Mouse (Mus musculus): ENCODE data around the gene Spint1. TPM values are rescaled to one million over a fixed set of nuclear protein-coding genes. Genes with fewer than 3 reads are reported as not detected.

The Spint1 gene
- polyA plus RNA-seq, 1 experiment from 2014 or later: 7.8 TPM

GRCm38 (mm10) chr2:119270643-119271331, 33.6 kb downstream of the Spint1 start, which contains the start of gene Rhov:
Gene Rhov, minus strand, starts transcription at chr2:119271272.
- peak within 1 kb of the TSS; percentile 61 for H3K4me3 ChIP-seq (replicated peaks)
- WGBS: under 1% methylated on average over 49 of the region's 49 CpGs
- H3K4me1 ChIP-seq (replicated peaks): no peaks in the 10 kb centered on the region
- H3K27ac ChIP-seq: no peak within 1 kb of the TSS
- peak; percentile 64 for ATAC-seq (ENCODE audit: insufficient number of reproducible peaks, insufficient read depth, low FRiP score, low TSS enrichment, low read depth)
- peak within 1 kb of the TSS; percentile 97 for H3K4me2 ChIP-seq
- H3K27me3 ChIP-seq: peaks cover 41% of the 10 kb centered on the region
- H3K9me3 ChIP-seq: no peaks in the 10 kb centered on the region
- no peaks in the 10 kb centered on the region for H3K36me3 ChIP-seq
- peak within 1 kb of the TSS; percentile 63 for H3K9ac ChIP-seq (replicated peaks)

GRCm38 (mm10) chr2:119274126-119274525, 37.0 kb downstream of the Spint1 start:
- Histone ChIP-seq H3K27ac (no peak overlapping the region), H3K4me3 (replicated peaks) (no peak overlapping the region), H3K4me1 (replicated peaks) (no peaks in the 10 kb centered on the region), H3K27me3 (peaks cover 21% of the 10 kb centered on the region), H3K9ac (replicated peaks) (no peak overlapping the region), H3K9me3 (no peaks in the 10 kb centered on the region), H3K36me3 (no peaks in the 10 kb centered on the region), H3K4me2 (no peak overlapping the region)
- ATAC-seq (ENCODE audit: insufficient number of reproducible peaks, insufficient read depth, low FRiP score, low TSS enrichment, low read depth): no peak
- 75% methylated on average over 1 of the region's 1 CpGs for WGBS

GRCm38 (mm10) chr2:119276926-119277325, 39.8 kb downstream of the Spint1 start:
- H3K4me1 ChIP-seq (replicated peaks): no peaks in the 10 kb centered on the region
- H3K9ac ChIP-seq (replicated peaks): no peak overlapping the region
- no peaks in the 10 kb centered on the region for H3K9me3 ChIP-seq
- H3K4me2 ChIP-seq: no peak overlapping the region
- peaks cover 3% of the 10 kb centered on the region; the same call in 1 of the 2 replicates for H3K27me3 ChIP-seq
- no peak overlapping the region for H3K4me3 ChIP-seq (replicated peaks)
- 82% methylated on average over 7 of the region's 7 CpGs for whole genome bisulfite sequencing
- H3K27ac ChIP-seq: no peak overlapping the region
- no peaks in the 10 kb centered on the region for H3K36me3 ChIP-seq
- ATAC-seq (ENCODE audit: insufficient number of reproducible peaks, insufficient read depth, low FRiP score, low TSS enrichment, low read depth): no peak

- Histone ChIP-seq H3K9me3 (no peaks in the 10 kb centered on the region), H3K27ac (no peak overlapping the region), H3K4me3 (replicated peaks) (no peak overlapping the region), H3K4me2 (no peak overlapping the region), H3K36me3 (no peaks in the 10 kb centered on the region), H3K9ac (replicated peaks) (no peak overlapping the region), H3K4me1 (replicated peaks) (no peaks in the 10 kb centered on the region), H3K27me3 (peaks cover 2% of the 10 kb centered on the region; the same call in 1 of the 2 replicates)
- no peak for ATAC-seq (ENCODE audit: insufficient number of reproducible peaks, insufficient read depth, low FRiP score, low TSS enrichment, low read depth)
- WGBS: 92% methylated on average over 23 of the region's 23 CpGs
Measured at GRCm38 (mm10) chr2:119277810-119278209, 40.6 kb downstream of the Spint1 start.

- no peak overlapping the region for H3K27ac ChIP-seq
- WGBS: 82% methylated on average over 7 of the region's 7 CpGs
- H3K36me3 ChIP-seq: no peaks in the 10 kb centered on the region
- H3K4me1 ChIP-seq (replicated peaks): no peaks in the 10 kb centered on the region
- no peak overlapping the region for H3K4me3 ChIP-seq (replicated peaks)
- H3K9me3 ChIP-seq: no peaks in the 10 kb centered on the region
- no peak overlapping the region for H3K4me2 ChIP-seq
- no peak overlapping the region for H3K9ac ChIP-seq (replicated peaks)
- ATAC-seq (ENCODE audit: insufficient number of reproducible peaks, insufficient read depth, low FRiP score, low TSS enrichment, low read depth): no peak
- H3K27me3 ChIP-seq: no peaks in the 10 kb centered on the region
Measured at GRCm38 (mm10) chr2:119281899-119282565, 44.9 kb downstream of the Spint1 start.

- no peak for ATAC-seq (ENCODE audit: insufficient number of reproducible peaks, insufficient read depth, low FRiP score, low TSS enrichment, low read depth)
- WGBS: 88% methylated on average over 5 of the region's 5 CpGs
Measured at GRCm38 (mm10) chr2:119287372-119287771, 50.2 kb downstream of the Spint1 start.

GRCm38 (mm10) chr2:119288270-119288882, 51.2 kb downstream of the Spint1 start, which contains the start of gene Vps18:
Gene Vps18, plus strand, starts transcription at chr2:119288740.
- H3K4me3 ChIP-seq (replicated peaks): peak within 1 kb of the TSS; percentile 77
- 0 out of 2 replicates have a peak within 1 kb of the TSS, but pooled peaks have one; percentile 19 for H3K27ac ChIP-seq
- H3K4me1 ChIP-seq (replicated peaks): peaks cover 10% of the 10 kb centered on the region
- peak within 1 kb of the TSS; percentile 78 for H3K4me2 ChIP-seq
- no peaks in the 10 kb centered on the region for H3K27me3 ChIP-seq
- H3K9me3 ChIP-seq: no peaks in the 10 kb centered on the region
- H3K36me3 ChIP-seq: peaks cover 33% of the 10 kb centered on the region
- peak within 1 kb of the TSS; percentile 85 for H3K9ac ChIP-seq (replicated peaks)
- ATAC-seq (ENCODE audit: insufficient number of reproducible peaks, insufficient read depth, low FRiP score, low TSS enrichment, low read depth): peak; percentile 85
- under 1% methylated on average over 31 of the region's 31 CpGs for WGBS

More at GRCm38 (mm10) chr2:119287372-119287771, 50.2 kb downstream of the Spint1 start:
- Histone ChIP-seq H3K27me3 (no peaks in the 10 kb centered on the region), H3K4me2 (no peak overlapping the region), H3K9me3 (no peaks in the 10 kb centered on the region), H3K27ac (no peak overlapping the region), H3K9ac (replicated peaks) (no peak overlapping the region), H3K36me3 (peaks cover 23% of the 10 kb centered on the region), H3K4me1 (replicated peaks) (peaks cover 10% of the 10 kb centered on the region), H3K4me3 (replicated peaks) (no peak overlapping the region)

- Histone ChIP-seq H3K36me3 (peaks cover 39% of the 10 kb centered on the region), H3K9ac (replicated peaks) (peak overlapping the region; percentile 85), H3K4me3 (replicated peaks) (peak overlapping the region; percentile 77), H3K4me2 (peak overlapping the region; percentile 78), H3K9me3 (no peaks in the 10 kb centered on the region), H3K4me1 (replicated peaks) (peaks cover 10% of the 10 kb centered on the region), H3K27ac (0 out of 2 replicates have a peak overlapping the region, but pooled peaks have one; percentile 19), H3K27me3 (no peaks in the 10 kb centered on the region)
- WGBS: 3% methylated on average over 11 of the region's 11 CpGs
- ATAC-seq (ENCODE audit: insufficient number of reproducible peaks, insufficient read depth, low FRiP score, low TSS enrichment, low read depth): no peak
Measured at GRCm38 (mm10) chr2:119289014-119289416, 51.9 kb downstream of the Spint1 start.

GRCm38 (mm10) chr2:119292281-119292680, 55.1 kb downstream of the Spint1 start:
- no peak overlapping the region for H3K4me3 ChIP-seq (replicated peaks)
- no peak for ATAC-seq (ENCODE audit: insufficient number of reproducible peaks, insufficient read depth, low FRiP score, low TSS enrichment, low read depth)
- no peak overlapping the region for H3K27ac ChIP-seq
- WGBS: 91% methylated on average over 5 of the region's 5 CpGs
- no peaks in the 10 kb centered on the region for H3K9me3 ChIP-seq
- H3K4me2 ChIP-seq: no peak overlapping the region
- peaks cover 66% of the 10 kb centered on the region for H3K36me3 ChIP-seq
- peaks cover 10% of the 10 kb centered on the region for H3K4me1 ChIP-seq (replicated peaks)
- no peaks in the 10 kb centered on the region for H3K27me3 ChIP-seq
- no peak overlapping the region for H3K9ac ChIP-seq (replicated peaks)

- Histone ChIP-seq H3K9ac (replicated peaks) (no peak overlapping the region), H3K9me3 (no peaks in the 10 kb centered on the region), H3K27ac (no peak overlapping the region), H3K4me3 (replicated peaks) (no peak overlapping the region), H3K4me1 (replicated peaks) (peaks cover 9% of the 10 kb centered on the region), H3K36me3 (peaks cover 71% of the 10 kb centered on the region), H3K27me3 (no peaks in the 10 kb centered on the region), H3K4me2 (no peak overlapping the region)
- no peak for ATAC-seq (ENCODE audit: insufficient number of reproducible peaks, insufficient read depth, low FRiP score, low TSS enrichment, low read depth)
- WGBS: 93% methylated on average over 17 of the region's 17 CpGs
Measured at GRCm38 (mm10) chr2:119292852-119293251, 55.7 kb downstream of the Spint1 start.

- H3K27ac ChIP-seq: no peak overlapping the region
- no peak for ATAC-seq (ENCODE audit: insufficient number of reproducible peaks, insufficient read depth, low FRiP score, low TSS enrichment, low read depth)
- H3K27me3 ChIP-seq: no peaks in the 10 kb centered on the region
- H3K9me3 ChIP-seq: no peaks in the 10 kb centered on the region
- WGBS: 94% methylated on average over 17 of the region's 17 CpGs
- no peak overlapping the region for H3K4me2 ChIP-seq
- peaks cover 75% of the 10 kb centered on the region for H3K36me3 ChIP-seq
- H3K9ac ChIP-seq (replicated peaks): no peak overlapping the region
- H3K4me3 ChIP-seq (replicated peaks): no peak overlapping the region
- peaks cover 6% of the 10 kb centered on the region for H3K4me1 ChIP-seq (replicated peaks)
Measured at GRCm38 (mm10) chr2:119293311-119293710, 56.1 kb downstream of the Spint1 start.

Measured in limb, embryonic 12.5 days (tissue).